Mouse (Mus musculus): ENCODE measurements around the gene Iqgap2. TPM values are rescaled to one million over a fixed set of nuclear protein-coding genes. Genes with fewer than 3 reads are reported as not detected.

Iqgap2 gene
- polyA plus RNA-seq, 1 experiment: 7.4 TPM

DNA sequence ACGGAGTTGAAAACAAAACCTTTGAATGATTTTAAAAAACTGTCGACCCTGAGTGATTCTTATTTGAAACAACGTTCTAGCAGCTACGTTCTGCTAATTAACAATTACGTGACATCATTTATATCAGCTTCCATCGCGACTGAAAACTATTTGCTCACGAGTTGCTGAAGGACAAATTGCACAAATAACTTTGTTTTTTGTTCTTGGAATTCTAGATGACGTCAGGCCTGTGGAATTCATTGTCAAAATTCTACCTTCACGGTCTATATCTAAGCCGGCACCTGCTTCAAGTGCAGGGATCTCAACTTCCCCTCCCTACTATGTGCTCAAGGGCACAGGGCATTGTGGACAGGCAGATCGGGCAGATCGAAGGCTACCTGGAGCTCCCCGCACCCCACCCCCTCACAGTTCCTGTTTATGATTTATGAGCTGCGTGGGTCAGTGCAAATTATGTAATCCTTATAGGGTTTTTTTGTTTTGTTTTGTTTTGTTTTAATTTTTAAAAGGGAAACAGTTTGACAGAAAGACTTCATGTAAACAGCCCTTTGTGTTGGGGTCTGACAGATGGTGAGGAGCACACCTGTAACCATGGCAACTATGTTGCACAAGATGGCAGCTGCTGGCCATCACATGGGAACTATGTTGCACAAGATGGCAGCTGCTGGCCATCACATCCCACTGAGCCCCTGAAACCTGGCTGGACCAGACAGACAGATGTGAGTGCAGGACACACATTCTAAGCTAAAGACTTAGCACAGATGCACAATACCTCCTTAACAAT lies 252.2 kb downstream of the Iqgap2 start:
- Histone ChIP-seq H3K27ac (ENCODE audit: insufficient read depth, low read length) (peak overlapping the region; percentile 34), H3K4me1 (ENCODE audit: control insufficient read depth, insufficient read depth, low read length) (peaks cover 40% of the 10 kb centered on the region), H3K4me3 (ENCODE audit: insufficient read depth, low read length) (no peak overlapping the region)
- TF ChIP-seq POLR2A (IDR thresholded peaks at IDR 0.05; ENCODE audit: low read depth, low read length) (no peak), CTCF (IDR thresholded peaks at IDR 0.05; ENCODE audit: borderline replicate concordance, insufficient read depth, low read length) (no peak)

- Histone ChIP-seq H3K27ac (ENCODE audit: insufficient read depth, low read length) (peak overlapping the region; percentile 34), H3K4me1 (ENCODE audit: control insufficient read depth, insufficient read depth, low read length) (peaks cover 44% of the 10 kb centered on the region), H3K4me3 (ENCODE audit: insufficient read depth, low read length) (no peak overlapping the region)
- TF ChIP-seq POLR2A (IDR thresholded peaks at IDR 0.05; ENCODE audit: low read depth, low read length) (no peak), CTCF (IDR thresholded peaks at IDR 0.05; ENCODE audit: borderline replicate concordance, insufficient read depth, low read length) (no peak)
Observed at GRCm38 (mm10) chr13:95638894-95639293, 252.8 kb downstream of the Iqgap2 start.

- no peak for TF ChIP-seq CTCF (IDR thresholded peaks at IDR 0.05; ENCODE audit: borderline replicate concordance, insufficient read depth, low read length)
- no peak for TF ChIP-seq POLR2A (IDR thresholded peaks at IDR 0.05; ENCODE audit: low read depth, low read length)
- H3K27ac ChIP-seq (ENCODE audit: insufficient read depth, low read length): no peak overlapping the region
- H3K4me1 ChIP-seq (ENCODE audit: control insufficient read depth, insufficient read depth, low read length): peaks cover 40% of the 10 kb centered on the region
- no peak overlapping the region for H3K4me3 ChIP-seq (ENCODE audit: insufficient read depth, low read length)
Observed at GRCm38 (mm10) chr13:95637737-95638136, 254.0 kb downstream of the Iqgap2 start.

- no peak overlapping the region for H3K4me3 ChIP-seq (ENCODE audit: insufficient read depth, low read length)
- 0 out of 2 replicates have a peak overlapping the region, but pooled peaks have one; percentile 96 for H3K27ac ChIP-seq (ENCODE audit: insufficient read depth, low read length)
- H3K4me1 ChIP-seq (ENCODE audit: control insufficient read depth, insufficient read depth, low read length): peaks cover 25% of the 10 kb centered on the region
- TF ChIP-seq POLR2A (IDR thresholded peaks at IDR 0.05; ENCODE audit: low read depth, low read length) (no peak), CTCF (IDR thresholded peaks at IDR 0.05; ENCODE audit: borderline replicate concordance, insufficient read depth, low read length) (no peak)
Observed at GRCm38 (mm10) chr13:95635301-95635700, 256.4 kb downstream of the Iqgap2 start.

DNA sequence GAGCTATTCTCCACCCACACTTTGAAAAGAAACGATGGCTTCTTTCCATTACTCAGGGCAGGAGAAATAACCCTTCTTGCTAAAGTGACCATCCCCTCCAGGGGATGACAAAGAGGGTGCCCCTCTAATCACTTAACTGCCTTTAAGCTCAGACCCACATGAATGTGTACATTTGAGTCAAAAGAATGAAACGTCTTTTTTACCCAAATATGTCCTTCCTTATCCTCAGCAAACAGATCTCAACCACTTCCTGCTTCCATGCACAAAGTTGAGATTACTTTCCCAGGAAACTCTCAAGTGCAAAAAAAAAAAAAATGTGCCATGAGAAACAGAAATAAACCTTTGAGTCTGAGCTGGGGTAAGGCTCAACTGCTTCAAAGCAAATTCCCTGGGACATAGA lies 257.3 kb downstream of the Iqgap2 start:
- H3K27ac ChIP-seq (ENCODE audit: insufficient read depth, low read length): peak overlapping the region; percentile 96
- H3K4me1 ChIP-seq (ENCODE audit: control insufficient read depth, insufficient read depth, low read length): peaks cover 24% of the 10 kb centered on the region
- no peak for TF ChIP-seq POLR2A (IDR thresholded peaks at IDR 0.05; ENCODE audit: low read depth, low read length)
- TF ChIP-seq CTCF (IDR thresholded peaks at IDR 0.05; ENCODE audit: borderline replicate concordance, insufficient read depth, low read length): no peak
- H3K4me3 ChIP-seq (ENCODE audit: insufficient read depth, low read length): no peak overlapping the region

- peaks cover 15% of the 10 kb centered on the region for H3K4me1 ChIP-seq (ENCODE audit: control insufficient read depth, insufficient read depth, low read length)
- no peak overlapping the region for H3K4me3 ChIP-seq (ENCODE audit: insufficient read depth, low read length)
- TF ChIP-seq CTCF (IDR thresholded peaks at IDR 0.05; ENCODE audit: borderline replicate concordance, insufficient read depth, low read length): no peak
- H3K27ac ChIP-seq (ENCODE audit: insufficient read depth, low read length): peak overlapping the region; percentile 96
Observed at GRCm38 (mm10) chr13:95633384-95633783, 258.3 kb downstream of the Iqgap2 start.

DNA sequence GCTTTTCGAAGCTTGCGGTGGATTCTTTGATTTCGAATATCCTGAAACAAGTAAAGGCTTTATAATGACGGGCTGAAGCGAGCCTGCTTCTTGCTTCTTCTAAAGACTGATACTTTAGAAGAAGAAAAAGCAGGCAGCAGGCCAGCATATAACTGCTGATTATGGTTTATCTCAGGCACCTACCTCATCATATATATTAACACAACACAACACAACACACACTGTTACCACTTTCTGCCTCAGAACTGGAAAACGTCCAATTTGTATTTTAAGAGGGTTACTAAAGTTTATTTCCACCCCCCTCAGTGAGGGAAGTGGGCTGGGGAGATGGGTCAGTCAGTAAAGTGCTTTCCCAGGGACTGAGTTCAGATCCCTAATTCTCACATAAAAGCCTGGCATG lies 259.6 kb downstream of the Iqgap2 start:
- Histone ChIP-seq H3K27ac (ENCODE audit: insufficient read depth, low read length) (no peak overlapping the region), H3K4me3 (ENCODE audit: insufficient read depth, low read length) (no peak overlapping the region), H3K4me1 (ENCODE audit: control insufficient read depth, insufficient read depth, low read length) (peaks cover 15% of the 10 kb centered on the region)
- TF ChIP-seq CTCF (IDR thresholded peaks at IDR 0.05; ENCODE audit: borderline replicate concordance, insufficient read depth, low read length) (no peak), POLR2A (IDR thresholded peaks at IDR 0.05; ENCODE audit: low read depth, low read length) (no peak)

- H3K4me1 ChIP-seq (ENCODE audit: control insufficient read depth, insufficient read depth, low read length): peaks cover 15% of the 10 kb centered on the region
- no peak overlapping the region for H3K27ac ChIP-seq (ENCODE audit: insufficient read depth, low read length)
- no peak overlapping the region for H3K4me3 ChIP-seq (ENCODE audit: insufficient read depth, low read length)
- no peak for TF ChIP-seq POLR2A (IDR thresholded peaks at IDR 0.05; ENCODE audit: low read depth, low read length)
- TF ChIP-seq CTCF (IDR thresholded peaks at IDR 0.05; ENCODE audit: borderline replicate concordance, insufficient read depth, low read length): no peak
Observed at GRCm38 (mm10) chr13:95630747-95631146, 261.0 kb downstream of the Iqgap2 start.

- Histone ChIP-seq H3K4me3 (ENCODE audit: insufficient read depth, low read length) (no peak overlapping the region), H3K4me1 (ENCODE audit: control insufficient read depth, insufficient read depth, low read length) (peaks cover 12% of the 10 kb centered on the region; the same call in 1 of the 2 replicates), H3K27ac (ENCODE audit: insufficient read depth, low read length) (no peak overlapping the region)
- TF ChIP-seq CTCF (IDR thresholded peaks at IDR 0.05; ENCODE audit: borderline replicate concordance, insufficient read depth, low read length) (no peak), POLR2A (IDR thresholded peaks at IDR 0.05; ENCODE audit: low read depth, low read length) (no peak)
Observed at GRCm38 (mm10) chr13:95629751-95630150, 262.0 kb downstream of the Iqgap2 start.

DNA sequence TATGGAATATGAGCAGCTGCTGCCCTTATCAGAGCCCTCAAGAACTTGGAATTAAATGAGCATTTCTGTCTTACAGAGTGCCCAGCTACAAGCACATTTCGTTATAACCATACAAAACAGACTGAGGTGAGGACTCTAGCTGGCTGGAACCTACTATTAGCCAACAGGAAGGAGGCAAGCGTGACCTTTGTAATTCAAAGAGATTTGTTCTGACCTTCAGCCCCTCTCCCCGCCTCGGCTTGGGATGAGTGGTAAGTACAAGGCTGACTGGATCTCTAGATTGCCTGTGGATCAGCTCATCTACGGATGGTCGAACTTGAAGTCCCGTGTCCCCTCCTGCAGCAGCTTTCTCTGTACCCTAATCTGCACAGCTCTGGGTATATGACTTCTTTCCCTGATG lies 265.0 kb downstream of the Iqgap2 start:
- H3K27ac ChIP-seq (ENCODE audit: insufficient read depth, low read length): no peak overlapping the region
- H3K4me3 ChIP-seq (ENCODE audit: insufficient read depth, low read length): no peak overlapping the region
- peaks cover 9% of the 10 kb centered on the region for H3K4me1 ChIP-seq (ENCODE audit: control insufficient read depth, insufficient read depth, low read length)
- no peak for TF ChIP-seq CTCF (IDR thresholded peaks at IDR 0.05; ENCODE audit: borderline replicate concordance, insufficient read depth, low read length)
- no peak for TF ChIP-seq POLR2A (IDR thresholded peaks at IDR 0.05; ENCODE audit: low read depth, low read length)

All from embryonic fibroblast, embryonic 13.5 days (primary cell).